Mouse (Mus musculus) frontal cortex, postnatal 10 days (tissue): Measurements from ENCODE around the gene Nanog.
"Not testable (repeated sequence)": the region's sequence is repeated elsewhere in the genome, so short reads cannot be mapped to it uniquely, and the experiment has no call there.

Experiments
- DNase-seq, 2 experiments: peaks; one replicate each; pipeline ENCODE4 v3.0.0; 2022; ENCODE audit warnings: low spot score in 2 of 2, mixed read lengths in 1 of 2

Gene Nanog

DNA sequence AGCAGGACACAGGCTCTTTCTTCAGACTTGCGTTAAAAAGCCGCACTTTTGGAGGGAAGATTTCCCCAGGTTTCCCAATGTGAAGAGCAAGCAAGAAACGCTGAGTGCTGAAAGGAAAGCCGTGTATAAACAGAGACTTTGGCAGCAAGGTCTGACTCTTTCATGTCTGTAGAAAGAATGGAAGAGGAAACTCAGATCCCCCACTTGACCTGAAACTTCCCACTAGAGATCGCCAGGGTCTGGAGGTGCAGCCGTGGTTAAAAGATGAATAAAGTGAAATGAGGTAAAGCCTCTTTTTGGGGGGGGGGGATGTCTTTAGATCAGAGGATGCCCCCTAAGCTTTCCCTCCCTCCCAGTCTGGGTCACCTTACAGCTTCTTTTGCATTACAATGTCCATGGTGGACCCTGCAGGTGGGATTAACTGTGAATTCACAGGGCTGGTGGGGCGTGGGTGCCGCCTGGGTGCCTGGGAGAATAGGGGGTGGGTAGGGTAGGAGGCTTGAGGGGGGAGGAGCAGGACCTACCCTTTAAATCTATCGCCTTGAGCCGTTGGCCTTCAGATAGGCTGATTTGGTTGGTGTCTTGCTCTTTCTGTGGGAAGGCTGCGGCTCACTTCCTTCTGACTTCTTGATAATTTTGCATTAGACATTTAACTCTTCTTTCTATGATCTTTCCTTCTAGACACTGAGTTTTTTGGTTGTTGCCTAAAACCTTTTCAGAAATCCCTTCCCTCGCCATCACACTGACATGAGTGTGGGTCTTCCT lies at the start of gene Nanog:
Nanog (plus strand) TSS at position 454 of the 765 bp plus-strand sequence.
- DNase-seq: no peak

DNA sequence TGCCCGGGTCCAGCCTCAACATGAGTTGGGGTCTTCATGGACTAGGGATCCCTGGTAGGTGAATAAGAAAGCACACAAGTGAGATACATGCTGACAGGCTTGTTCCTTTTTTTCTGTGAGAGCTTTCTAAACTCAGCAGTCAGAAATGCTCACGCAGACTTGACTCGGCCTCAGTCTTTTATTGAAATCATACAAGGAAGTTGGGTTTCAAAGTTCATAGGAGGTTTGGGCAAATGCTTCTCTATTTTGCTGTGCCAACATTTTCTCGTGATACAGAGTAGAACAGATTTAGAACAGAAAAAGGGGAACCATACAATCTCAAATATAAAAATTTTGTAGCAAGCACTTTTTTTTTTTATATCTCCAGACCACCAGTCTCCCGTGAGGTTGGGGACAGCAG lies 49.7 kb upstream of the Nanog start:
- DNase-seq: no peak

DNA sequence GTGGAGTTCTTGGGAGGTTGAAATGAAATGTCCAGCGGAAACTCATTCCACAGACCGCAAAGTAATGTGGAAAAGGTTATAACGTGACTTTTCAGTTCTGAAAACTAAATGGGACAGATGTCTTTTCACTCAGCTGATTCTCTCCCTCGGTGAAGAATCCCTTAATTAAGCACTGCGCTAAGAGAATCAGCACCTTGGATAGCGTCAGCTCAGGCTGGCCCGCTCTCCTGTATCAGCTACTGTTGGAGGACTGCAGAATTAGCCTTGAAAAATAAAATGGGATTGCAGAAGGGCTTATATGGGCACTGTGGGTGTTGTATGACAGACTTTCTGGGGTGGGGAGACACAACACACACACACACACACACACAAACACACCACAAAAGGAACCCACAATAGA lies 47.7 kb upstream of the Nanog start:
- no peak for DNase-seq

DNA sequence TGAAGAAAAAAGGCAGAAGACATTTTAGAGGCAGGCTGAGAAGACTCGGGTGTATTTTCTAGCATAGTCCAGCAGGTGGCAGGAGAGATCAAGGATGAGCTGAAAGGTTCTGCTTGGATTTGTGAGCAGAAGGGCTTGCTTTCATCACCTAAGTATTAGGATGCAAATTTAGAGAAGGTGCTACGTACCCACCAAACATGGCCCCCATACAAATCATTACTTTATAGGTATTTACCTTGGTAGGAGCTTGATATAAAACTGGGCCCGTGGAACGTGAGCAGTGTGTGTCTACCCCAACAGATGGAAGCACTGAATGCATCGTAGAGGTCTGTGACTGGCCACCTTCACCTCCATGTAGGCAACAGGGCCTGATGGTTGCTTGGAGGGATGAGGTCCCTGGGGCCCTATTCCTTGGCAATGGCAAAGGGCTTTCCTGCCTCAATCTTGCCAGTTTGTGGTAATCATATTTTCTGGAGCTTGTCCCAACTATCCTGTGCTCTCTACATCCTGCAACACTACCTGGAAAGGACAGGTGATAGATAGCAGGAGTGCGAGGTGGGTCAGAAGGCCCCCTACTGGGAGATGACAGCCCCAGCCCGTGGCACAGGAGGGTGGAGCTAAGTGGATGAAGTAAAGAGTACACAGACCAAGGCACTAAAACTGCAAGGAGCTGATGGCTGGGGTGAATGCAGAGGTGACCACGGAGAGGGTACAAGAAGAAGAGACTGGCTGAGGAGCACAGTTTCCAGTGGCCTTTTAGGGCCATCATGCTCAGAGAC lies 46.5 kb upstream of the Nanog start:
- peak in 1 of 2 experiments; percentile 43 for DNase-seq

DNA sequence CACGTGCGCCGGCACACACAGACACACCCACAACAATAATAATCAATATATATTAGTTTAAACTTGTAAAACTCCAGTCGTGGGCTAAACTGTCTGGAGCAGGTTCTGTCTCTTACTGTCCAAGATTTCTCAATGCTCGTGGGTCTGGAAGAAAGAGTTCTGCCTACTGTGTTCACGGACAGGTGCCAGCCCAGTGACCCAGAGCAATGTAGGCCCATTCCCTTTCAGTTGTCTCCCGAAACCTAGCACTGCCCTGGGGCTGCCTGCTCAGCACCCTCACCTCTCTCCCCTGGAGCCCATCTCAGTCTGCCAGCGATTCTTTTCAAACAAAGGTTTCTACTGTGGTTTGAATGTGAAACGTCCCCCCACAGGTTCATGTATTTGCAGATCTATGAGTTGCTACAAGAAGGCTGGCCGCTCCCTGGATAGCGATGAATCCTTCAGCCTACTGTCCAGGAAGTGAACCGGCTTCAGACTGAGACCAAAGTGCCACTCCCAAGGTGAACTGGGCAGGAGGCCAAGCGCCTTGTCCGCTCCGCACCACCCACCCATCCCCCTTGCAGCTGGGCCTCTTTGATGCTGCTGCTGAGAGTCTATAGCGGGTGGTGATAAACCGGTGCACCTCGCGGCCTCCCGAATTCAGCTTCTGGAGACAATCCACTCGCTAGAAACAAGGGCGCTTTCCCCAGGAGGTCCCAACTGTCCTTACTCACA lies 44.6 kb upstream of the Nanog start:
- no peak for DNase-seq

DNA sequence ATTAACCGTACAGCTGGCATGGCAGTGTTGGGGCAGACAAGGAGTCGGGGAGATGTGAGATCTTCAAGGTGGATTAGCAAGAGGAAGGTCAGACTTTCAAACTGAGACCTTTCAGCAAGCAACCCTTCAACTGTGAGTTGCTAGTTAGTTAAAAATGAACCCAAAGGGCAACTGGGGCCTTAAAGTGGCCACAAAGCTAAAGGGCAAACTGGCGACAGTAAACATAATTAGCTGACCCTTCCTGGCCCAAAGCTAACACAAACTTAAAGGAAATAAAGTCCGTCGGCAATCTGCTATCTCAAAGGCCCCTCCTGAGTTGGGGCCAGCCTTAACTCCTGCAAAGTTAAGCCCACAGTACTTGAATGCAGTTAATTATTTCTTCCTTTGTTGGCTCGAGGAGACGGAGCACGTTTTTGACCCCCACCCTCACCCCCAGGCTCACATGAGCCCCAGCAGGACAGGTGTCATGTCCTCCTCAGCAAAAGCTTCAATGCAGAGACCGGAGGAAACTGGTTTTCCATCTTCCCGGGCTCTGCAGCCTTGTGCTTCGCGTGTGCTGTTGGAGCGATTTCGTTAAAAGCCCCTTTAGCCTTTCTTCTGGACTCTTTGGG lies 43.6 kb upstream of the Nanog start:
- DNase-seq: no peak

DNA sequence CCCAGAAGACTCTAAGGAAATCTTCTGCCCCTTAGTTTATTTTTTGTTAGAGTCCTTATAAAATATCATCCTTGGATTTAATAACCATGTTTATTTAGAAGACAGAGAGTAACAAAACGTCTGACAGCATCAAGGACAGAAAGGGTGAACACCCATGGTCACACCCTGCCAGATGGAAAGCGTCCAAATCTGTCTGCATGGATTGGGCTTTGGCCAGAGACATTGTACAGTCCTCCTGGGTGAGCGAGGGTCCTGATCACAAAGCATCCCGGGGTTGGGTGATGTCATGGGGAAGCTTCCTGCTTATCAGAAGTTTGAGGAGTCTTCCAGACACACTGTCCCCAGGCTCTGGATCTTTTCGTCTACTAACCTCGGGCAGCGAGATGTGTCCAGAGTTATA lies 41.4 kb upstream of the Nanog start:
- DNase-seq: no peak

DNA sequence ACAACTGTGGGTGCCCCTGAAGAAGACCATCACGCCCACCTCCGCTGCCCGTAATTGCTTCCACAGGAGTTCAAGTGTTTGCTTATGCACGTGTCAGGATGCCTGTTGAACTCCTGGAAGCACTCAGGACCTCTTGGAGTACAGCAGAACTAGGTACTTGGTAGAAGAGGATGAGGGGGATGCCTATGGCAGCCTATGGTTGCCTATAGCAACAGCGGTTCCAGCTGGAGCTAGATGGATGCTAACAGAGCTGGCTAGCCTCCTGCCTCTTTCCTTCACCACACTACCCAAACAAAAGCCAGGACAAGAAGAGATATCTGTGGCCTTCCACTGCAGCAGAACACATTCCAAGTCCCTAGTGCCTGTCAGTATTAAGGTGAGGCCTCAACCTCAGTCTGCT lies 39.6 kb upstream of the Nanog start:
- no peak for DNase-seq

DNA sequence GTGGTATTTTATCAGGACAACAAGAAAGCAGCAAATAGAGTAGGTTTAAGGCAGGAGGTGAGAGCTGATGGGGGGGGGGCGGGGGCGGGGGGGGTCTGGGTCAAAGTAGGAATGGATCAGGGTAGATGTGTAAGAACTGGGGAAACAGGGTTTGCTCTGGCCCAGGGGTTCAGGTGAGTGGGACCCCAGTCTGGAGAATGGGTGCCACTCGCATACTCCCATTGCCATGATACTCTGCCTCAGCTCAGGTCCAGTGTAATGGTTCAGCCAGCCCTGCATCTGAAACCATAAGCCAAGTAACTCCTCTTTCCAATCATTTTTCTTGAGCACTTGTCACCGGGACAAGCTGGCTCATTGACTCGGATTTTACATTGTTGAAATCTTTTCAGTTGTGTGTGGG lies 38.5 kb upstream of the Nanog start:
- DNase-seq: no peak

DNA sequence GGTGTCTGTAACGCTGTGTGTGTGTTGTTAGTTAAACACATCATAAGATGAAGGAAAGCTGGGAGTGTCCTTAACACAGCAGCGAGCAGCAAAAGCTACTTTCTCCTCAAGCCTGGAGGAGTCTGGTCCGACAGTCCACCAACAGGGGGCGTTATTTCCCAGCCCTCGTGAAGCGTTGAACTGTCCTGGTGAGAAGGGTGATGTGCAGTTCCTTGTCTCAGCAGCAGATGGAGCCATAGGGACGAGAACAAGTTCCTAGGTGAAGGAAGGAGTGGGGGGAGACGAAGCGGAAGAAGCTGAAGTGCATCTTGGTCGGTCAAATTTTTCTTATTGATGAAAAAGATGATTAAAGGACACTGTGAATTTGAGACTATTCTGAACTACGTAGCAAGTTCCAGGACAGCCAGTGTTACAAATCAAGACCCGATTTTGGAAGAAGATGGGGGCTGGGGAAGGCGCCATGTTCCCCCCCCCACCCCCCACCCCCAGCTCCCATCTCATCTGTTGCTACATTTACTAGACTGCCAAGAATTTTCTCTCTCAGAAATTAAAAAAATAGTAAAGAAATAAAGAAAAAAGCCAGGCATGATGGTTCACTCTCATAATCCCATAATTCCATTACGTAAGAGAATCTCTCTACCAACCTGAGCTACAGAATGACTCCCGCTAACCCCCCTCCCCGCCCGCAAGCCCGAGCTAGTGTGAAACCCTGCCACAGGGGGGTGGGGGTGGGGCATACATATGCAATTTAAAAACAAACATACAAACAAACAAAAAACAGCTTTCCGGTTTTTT lies 37.7 kb upstream of the Nanog start:
- DNase-seq: peak; percentile 91 to 95

DNA sequence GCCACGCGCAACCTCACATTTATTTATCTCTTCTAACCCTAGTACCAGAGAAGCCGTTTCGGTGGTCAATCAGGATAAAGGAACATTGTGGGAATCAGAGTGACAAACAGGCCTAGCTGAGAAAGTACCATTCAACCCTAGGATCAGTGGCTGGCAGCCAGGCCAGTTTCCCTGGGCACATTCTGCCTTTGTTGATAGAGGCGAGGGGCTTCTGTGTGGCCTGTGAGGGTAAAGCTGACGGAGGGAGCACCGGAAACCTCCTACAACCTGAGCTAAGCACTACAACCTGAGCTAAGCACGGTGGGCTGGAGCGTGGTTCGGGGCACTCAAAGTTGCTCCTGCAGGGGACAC lies 37.1 kb upstream of the Nanog start:
- DNase-seq: no peak

DNA sequence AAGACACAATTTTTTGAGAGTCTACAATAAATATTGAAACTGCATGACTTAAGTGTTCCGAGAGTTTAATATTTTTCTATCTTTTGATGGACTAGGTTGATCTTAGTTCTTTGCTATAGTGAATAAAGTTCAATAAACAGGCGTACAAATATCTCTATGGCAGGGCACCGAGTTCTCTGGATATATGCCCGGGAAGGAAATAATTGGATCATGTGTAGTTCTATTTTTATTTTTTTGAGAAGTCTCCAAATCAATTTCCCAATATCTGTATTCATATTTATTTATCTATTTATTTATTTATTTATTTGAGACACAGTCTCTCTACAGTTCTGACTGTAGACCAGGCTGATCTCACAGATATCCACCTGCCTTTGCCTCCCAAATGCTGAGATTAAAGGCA lies 36.4 kb upstream of the Nanog start:
- DNase-seq: no peak

DNA sequence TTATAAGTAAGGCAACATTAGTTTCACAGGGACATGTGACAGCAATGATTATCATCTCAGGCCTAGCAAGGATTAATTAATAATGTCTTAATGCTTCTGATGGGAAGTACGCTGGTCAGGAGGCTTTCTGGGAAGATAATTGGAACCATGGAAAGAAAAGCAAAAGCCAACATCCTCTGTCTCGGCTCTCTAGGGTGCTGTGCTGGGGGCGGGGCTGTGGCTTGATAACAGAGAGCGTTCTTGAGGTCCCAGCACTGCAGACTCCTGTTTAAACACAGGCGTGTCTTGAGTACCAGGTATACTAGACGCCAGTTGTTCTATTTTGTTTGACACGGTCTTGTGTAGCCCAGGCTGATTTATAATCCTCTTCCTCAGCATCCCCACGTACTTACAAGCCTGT lies 34.5 kb upstream of the Nanog start:
- no peak for DNase-seq

DNA sequence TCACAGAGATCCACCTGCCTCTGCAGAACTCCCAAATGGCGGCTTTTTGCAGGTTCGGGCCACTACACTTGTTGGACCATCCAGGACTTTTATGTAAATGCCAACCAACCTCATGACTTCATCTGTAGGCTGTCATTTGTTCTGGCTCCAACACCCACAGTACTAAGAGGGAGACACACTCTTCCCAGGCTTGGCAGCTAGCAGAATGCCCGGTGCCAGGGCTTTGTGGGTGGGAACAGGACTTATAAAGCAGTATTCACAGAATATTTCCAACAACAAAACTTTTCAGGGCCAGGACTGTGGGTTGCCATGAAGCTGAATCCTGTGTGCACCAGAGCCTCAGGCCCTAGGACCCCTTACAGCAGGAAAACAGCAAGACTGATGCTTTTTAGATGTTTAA lies 24.6 kb upstream of the Nanog start:
- DNase-seq: peak in 1 of 2 experiments; percentile 18

DNA sequence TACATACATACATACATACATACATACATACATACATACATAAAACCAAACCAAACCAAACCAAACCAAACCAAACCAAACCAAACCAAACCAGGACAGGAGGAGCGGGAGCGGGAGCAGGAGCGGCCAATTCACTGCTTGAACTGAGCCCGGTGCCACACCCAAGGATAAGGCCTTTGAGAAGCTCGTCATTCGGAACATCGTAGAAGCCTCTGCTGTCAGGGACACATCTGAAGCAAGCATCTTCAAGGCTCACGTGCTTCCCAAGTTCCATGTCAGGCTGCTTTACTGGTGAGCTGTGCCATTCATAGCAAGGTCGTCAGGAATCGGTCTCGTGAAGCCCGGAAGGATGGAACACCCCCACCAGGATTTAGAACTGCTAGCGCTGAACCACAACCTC lies 20.6 kb upstream of the Nanog start:
- no peak for DNase-seq

DNA sequence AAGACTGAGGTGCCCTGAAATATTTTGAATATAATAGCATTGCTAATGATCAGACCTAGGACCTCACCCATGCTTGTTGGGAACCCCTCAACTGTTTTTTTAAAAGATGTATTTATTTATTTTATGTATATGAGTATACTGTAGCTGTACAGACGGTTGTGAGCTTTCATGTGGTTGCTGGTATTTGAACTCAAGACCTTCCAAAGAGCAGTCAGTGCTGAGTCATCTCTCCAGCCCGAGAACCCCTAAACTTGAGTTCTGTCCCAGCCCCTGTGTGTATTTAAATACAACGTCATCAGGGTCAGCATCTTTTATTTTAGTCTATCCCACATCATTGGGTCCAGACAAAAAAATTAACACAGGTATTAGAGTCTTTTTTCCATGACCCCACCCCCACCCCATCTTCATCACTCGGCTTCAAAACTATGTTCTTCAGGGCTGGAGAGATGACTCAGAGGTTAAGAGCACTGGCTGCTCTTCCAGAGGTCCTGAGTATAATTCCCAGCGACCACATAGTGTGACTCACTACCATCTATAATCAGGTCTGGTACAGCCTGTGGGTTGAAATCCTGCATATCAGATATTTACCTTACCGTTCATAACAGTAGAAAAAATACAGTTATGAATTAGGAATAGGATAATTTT lies 17.8 kb upstream of the Nanog start:
- no peak for DNase-seq

DNA sequence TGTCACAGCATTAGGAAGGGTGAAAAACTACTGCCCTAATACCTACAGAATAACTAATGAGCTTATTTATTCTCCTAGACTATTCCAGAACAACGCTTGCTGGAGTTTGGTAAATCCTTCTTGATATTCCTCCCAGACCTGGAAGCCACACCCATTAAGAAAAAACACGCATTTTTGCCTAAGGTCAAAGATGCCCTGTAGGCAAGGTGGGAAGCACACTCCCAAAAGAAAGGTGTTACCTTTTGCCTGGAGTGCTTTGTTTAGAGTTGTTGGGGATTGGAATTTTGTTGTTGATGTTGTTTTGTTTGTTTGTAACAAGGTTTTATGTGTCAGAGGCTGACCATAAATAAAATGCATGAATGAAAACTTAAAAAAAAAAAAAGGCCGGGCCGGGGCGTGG lies 17.2 kb upstream of the Nanog start:
- DNase-seq: no peak

DNA sequence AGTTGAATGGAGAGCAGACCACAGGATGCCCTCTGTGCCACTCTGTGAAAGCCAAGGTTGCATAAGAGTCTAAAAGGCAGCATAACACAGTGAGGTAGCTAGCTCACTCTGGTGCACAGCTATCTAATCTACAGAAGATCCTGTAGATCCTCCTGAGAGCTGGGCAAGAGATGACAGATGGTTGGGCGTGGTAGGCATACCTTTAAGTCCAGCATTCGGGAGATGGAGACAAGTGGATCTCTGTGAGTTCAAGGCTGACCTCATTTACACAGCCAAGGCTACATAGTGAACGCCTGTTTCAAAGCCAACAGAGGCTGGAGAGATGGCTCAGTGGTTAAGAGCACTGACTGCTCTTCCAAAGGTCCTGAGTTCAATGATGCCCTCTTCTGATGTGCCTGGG lies 11.9 kb upstream of the Nanog start:
- no peak for DNase-seq

DNA sequence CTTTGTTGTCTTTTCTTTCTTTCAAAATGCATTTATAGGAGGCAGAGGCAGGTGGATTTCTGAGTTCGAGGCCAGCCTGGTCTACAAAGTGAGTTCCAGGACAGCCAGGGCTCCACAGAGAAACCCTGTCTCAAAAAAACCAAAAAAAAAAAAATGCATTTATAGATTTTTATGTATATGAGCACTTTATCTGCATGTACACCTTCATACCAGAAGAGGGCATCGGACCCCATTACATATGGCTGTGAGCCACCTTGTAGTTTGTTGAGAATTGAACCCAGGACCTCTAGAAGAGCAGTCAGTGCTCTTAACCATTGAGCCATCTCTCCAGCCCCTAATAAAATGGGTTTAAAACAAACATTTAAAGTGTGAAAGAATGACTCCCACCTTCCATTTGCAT lies 7.7 kb upstream of the Nanog start:
- DNase-seq: not testable (repeated sequence)

DNA sequence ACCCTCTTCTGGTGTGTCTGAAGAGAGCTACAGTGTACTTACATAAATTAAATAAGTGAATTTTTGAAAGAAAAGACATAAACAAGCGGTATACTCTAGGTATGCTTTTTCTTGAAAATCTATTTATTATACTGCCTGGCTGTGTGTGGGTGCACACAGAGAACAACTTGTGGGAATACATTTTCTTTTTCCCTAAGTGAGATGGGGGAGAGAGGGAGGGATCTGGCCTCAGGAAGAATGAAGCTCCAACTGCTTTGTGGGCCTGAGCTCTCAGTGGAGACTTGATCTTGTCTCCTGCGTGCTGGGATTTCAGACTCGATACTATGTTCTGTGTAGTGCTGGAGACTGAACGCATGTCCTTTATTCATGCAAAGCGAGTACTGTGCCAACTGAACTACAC lies 5.5 kb upstream of the Nanog start:
- no peak for DNase-seq

DNA sequence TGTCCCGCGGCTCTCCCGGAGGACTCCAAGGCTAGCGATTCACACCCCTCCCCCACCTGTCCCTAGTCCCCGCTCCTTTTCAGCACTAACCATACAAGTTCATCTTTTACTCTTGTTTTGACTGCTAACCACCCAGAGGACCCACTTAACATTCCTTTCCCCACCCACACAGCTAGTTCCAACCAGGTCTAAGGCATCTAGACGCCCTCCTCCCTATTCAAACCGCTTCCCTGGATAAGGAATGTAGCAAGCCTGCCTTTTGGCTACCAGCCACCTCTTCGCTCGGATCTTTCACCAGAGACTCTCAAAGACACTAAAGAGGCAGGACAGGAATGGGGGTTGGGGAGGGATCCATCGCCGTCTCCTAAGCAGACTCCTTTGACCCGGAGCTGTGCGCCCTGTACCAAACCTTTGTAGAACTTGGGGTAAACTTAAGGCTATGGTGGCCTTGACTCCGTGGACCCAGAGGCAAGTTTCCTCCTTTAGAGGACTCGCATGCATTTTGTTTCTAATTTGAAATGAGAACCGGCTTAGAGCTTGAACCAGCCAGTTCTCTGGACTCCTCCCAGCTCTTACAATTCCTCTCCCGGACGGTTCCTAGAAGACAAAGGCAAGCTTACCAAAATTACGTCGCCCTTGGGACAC lies 4.7 kb upstream of the Nanog start:
- no peak for DNase-seq
